Mouse (Mus musculus) left cerebral cortex, postnatal 14 days (tissue): Measurements from ENCODE around the gene M6pr. TPM values are rescaled to one million over a fixed set of nuclear protein-coding genes. Genes with fewer than 3 reads are reported as not detected.

Experiments
- total RNA-seq, 2 experiments: library from RNA; stranded (reverse); gene quantifications; 2 replicates each; pipeline ENCODE4 v1.2.3; 2021

M6pr gene
- total RNA-seq, 2 experiments from 2014 or later: 52.8 to 55.1 TPM

Other genes starting within 250 kb of the M6pr start
- gene Klrg1, start 25.8 kb upstream of the M6pr start, total RNA-seq: under 1 TPM in 1 of 2 experiments, not detected in 1; 0.32 TPM
- 10 to 100 TPM; 57.8 to 59.3 TPM for gene Phc1, start 31.8 kb downstream of the M6pr start, total RNA-seq
- 100 to 1,000 TPM; 135 to 136 TPM for gene Rimklb, start 190.0 kb downstream of the M6pr start, total RNA-seq
- 1 to 10 TPM; 2.1 TPM for gene Mfap5, start 197.1 kb downstream of the M6pr start, total RNA-seq
- not detected for gene Aicda, start 245.1 kb downstream of the M6pr start, total RNA-seq